In genomic region chr2:126304621-126305020, GRCm38 (mm10) we compare ENCODE assay signal across 19 mouse cellular contexts.
DNase-seq lines count a peak whose midpoint lies in the region; ATAC-seq and TF ChIP-seq lines count a peak whose summit lies in the region.
"Had no signal": no experiment of that assay in that cellular context is flagged by ENCODE, and none has a peak within 500 bp of the region (broad histone marks: within the 10 kb centered on the region; RNA-seq: fewer than 3 reads in every experiment).

No protein-coding gene starts in this region.

- H3K9me3 ChIP-seq in embryonic facial prominence, embryonic 10.5 days: no peaks in the 10 kb centered on the region
- H3K9me3 ChIP-seq in limb, embryonic 12.5 days: no peaks in the 10 kb centered on the region
- H3K9me3 ChIP-seq: heart, embryonic 12.5 days; hindbrain, embryonic 15.5 days had no signal

- no peak overlapping the region for H3K27ac ChIP-seq in embryonic facial prominence, embryonic 10.5 days (replicated peaks)
- H3K27ac ChIP-seq in embryonic fibroblast, embryonic 13.5 days (ENCODE audit: insufficient read depth, low read length): peak overlapping the region; percentile 99; the same call in 1 of the 2 replicates
- no peak overlapping the region for H3K27ac ChIP-seq in limb, embryonic 12.5 days
- H3K27ac ChIP-seq: hindbrain, embryonic 15.5 days had no signal

- H3K36me3 ChIP-seq in embryonic facial prominence, embryonic 10.5 days (replicated peaks): no peaks in the 10 kb centered on the region
- no peaks in the 10 kb centered on the region for H3K36me3 ChIP-seq in limb, embryonic 12.5 days
- H3K36me3 ChIP-seq: heart, embryonic 12.5 days; hindbrain, embryonic 15.5 days had no signal

- WGBS in embryonic facial prominence, embryonic 10.5 days: 45% methylated on average over 5 of the region's 5 CpGs
- WGBS in limb, embryonic 12.5 days: 19% methylated on average over 5 of the region's 5 CpGs

- no peak overlapping the region for H3K9ac ChIP-seq in limb, embryonic 12.5 days (replicated peaks)
- H3K9ac ChIP-seq: heart, embryonic 12.5 days; hindbrain, embryonic 15.5 days had no signal

- H3K4me3 ChIP-seq in embryonic facial prominence, embryonic 10.5 days: no peak overlapping the region
- H3K4me3 ChIP-seq in embryonic fibroblast, embryonic 13.5 days (ENCODE audit: insufficient read depth, low read length): no peak overlapping the region
- H3K4me3 ChIP-seq in limb, embryonic 12.5 days (replicated peaks): no peak overlapping the region
- H3K4me3 ChIP-seq: heart, embryonic 12.5 days; hindbrain, embryonic 15.5 days had no signal

- DNase-seq in embryo, embryonic 10 days (ENCODE audit: low spot score): peak; percentile 7
- no peak for DNase-seq in embryo, embryonic 9.5 days (ENCODE audit: extremely low spot score)
- peak; percentile 40 for DNase-seq in embryonic facial prominence, embryonic 10.5 days (ENCODE audit: low spot score)
- no peak for DNase-seq in lung, postnatal 36 days
- no peak for DNase-seq in retina, embryonic 14.5 days (ENCODE audit: low spot score)
- DNase-seq in left cerebral cortex, postnatal 14 days (ENCODE audit: low spot score in 2 of 2): no peak
- DNase-seq: adrenal gland, adult 2 months; adrenal gland, postnatal 25 days; cerebellum, adult 18-20 months; cerebellum, adult 9-11 months; cerebellum, postnatal 36 days; gastrocnemius, postnatal 10 days; heart, postnatal 36 days had no signal

- TF ChIP-seq CTCF in embryonic fibroblast, embryonic 13.5 days (IDR thresholded peaks at IDR 0.05; ENCODE audit: borderline replicate concordance, insufficient read depth, low read length): no peak

- H3K4me2 ChIP-seq in limb, embryonic 12.5 days: no peak overlapping the region
- H3K4me2 ChIP-seq: heart, embryonic 12.5 days; hindbrain, embryonic 15.5 days had no signal

- TF ChIP-seq POLR2A in embryonic fibroblast, embryonic 13.5 days (IDR thresholded peaks at IDR 0.05; ENCODE audit: low read depth, low read length): no peak

- ATAC-seq in limb, embryonic 12.5 days (ENCODE audit: insufficient number of reproducible peaks, insufficient read depth, low FRiP score, low TSS enrichment, low read depth): peak; percentile 59
- ATAC-seq: forebrain, embryonic 14.5 days; intestine, embryonic 16.5 days had no signal

- peaks cover 9% of the 10 kb centered on the region; the same call in 1 of the 2 replicates for H3K4me1 ChIP-seq in embryonic facial prominence, embryonic 10.5 days
- peaks cover 15% of the 10 kb centered on the region for H3K4me1 ChIP-seq in embryonic fibroblast, embryonic 13.5 days (ENCODE audit: control insufficient read depth, insufficient read depth, low read length)
- H3K4me1 ChIP-seq in limb, embryonic 12.5 days (replicated peaks): no peaks in the 10 kb centered on the region
- H3K4me1 ChIP-seq: heart, embryonic 12.5 days; hindbrain, embryonic 15.5 days had no signal

- H3K27me3 ChIP-seq in embryonic facial prominence, embryonic 10.5 days (replicated peaks; ENCODE audit: low read depth, poor library complexity, severe bottlenecking): no peaks in the 10 kb centered on the region
- H3K27me3 ChIP-seq in limb, embryonic 12.5 days: no peaks in the 10 kb centered on the region
- H3K27me3 ChIP-seq: heart, embryonic 12.5 days; hindbrain, embryonic 15.5 days had no signal

- intact Hi-C loops in left cerebral cortex, postnatal 14 days (cut with DNase I): no loop called here

Comparison
In these comparisons a context has a peak if more than half of its experiments do, and no peak if none do; other contexts are left out.
1. DNase-seq: peak in embryo, embryonic 10 days (single experiment) and embryonic facial prominence, embryonic 10.5 days (single experiment); none in embryo, embryonic 9.5 days (single experiment), lung, postnatal 36 days (single experiment), retina, embryonic 14.5 days (single experiment) and left cerebral cortex, postnatal 14 days (0 of 2).